Mouse (Mus musculus): ENCODE measurements around the gene Igfbp2. TPM values are rescaled to one million over a fixed set of nuclear protein-coding genes. Genes with fewer than 3 reads are reported as not detected.

Igfbp2 gene
- total RNA-seq, 2 experiments from 2014 or later, result not detected

- ATAC-seq (replicated peaks; ENCODE audit: low FRiP score, low TSS enrichment, poor library complexity, severe bottlenecking), result no peak
Measured at GRCm38 (mm10) chr1:72895821-72896220, 71.5 kb downstream of the Igfbp2 start.

Other genes with a start within 250 kb of the Igfbp2 start
- gene Smarcal1, start 241.3 kb upstream of the Igfbp2 start, total RNA-seq (2014; fragmentation: Nextera tagmentation), result 22.6 and 24.6 TPM in 2 replicates
- 12.6 and 21.7 TPM in 2 replicates for gene Smarcal1, start 241.3 kb upstream of the Igfbp2 start, total RNA-seq (2017)
- gene Ankar, start 123.9 kb upstream of the Igfbp2 start, total RNA-seq (2014; fragmentation: Nextera tagmentation), result not detected in 2 replicates
- gene Ankar, start 123.9 kb upstream of the Igfbp2 start, total RNA-seq (2017), result not detected in 2 replicates
- 2,939 and 3,315 TPM in 2 replicates for gene Rpl37a, start 113.2 kb upstream of the Igfbp2 start, total RNA-seq (2014; fragmentation: Nextera tagmentation)
- 499 and 554 TPM in 2 replicates for gene Rpl37a, start 113.2 kb upstream of the Igfbp2 start, total RNA-seq (2017)
- gene Igfbp5, start 50.4 kb downstream of the Igfbp2 start, total RNA-seq (2014; fragmentation: Nextera tagmentation), result not detected in 2 replicates
- 0.53 TPM in 1 of 2 replicates, not detected in the other for gene Igfbp5, start 50.4 kb downstream of the Igfbp2 start, total RNA-seq (2017)
- gene Tnp1, start 191.4 kb downstream of the Igfbp2 start, total RNA-seq (2014; fragmentation: Nextera tagmentation), result not detected in 2 replicates
- gene Tnp1, start 191.4 kb downstream of the Igfbp2 start, total RNA-seq (2017), result not detected in 2 replicates